In the genomic region with DNA sequence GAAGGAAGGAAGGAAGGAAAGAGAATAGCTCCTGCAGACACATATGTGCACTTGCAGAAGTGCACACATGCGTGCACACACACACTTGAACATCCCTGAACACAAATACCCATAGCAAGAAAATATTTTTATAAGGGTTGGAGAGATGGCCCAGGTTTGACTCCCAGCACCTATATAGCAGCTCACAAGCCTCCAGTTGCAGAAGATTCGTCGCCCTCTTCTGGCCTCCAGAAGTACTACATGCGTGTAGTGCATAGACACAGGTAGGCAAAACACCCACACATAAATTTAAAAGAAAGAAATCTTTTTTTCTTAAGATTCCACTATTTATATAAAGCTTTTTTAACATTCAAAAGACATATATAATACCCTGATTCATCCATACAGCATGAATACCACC, we compare ENCODE assay signal across 10 mouse cellular contexts.
DNase-seq lines count a peak whose midpoint lies in the region; ATAC-seq and TF ChIP-seq lines count a peak whose summit lies in the region.
"Had no signal": no experiment of that assay in that cellular context is flagged by ENCODE, and none has a peak within 500 bp of the region (broad histone marks: within the 10 kb centered on the region; RNA-seq: fewer than 3 reads in every experiment).

No protein-coding gene starts in this region.

- H3K9ac ChIP-seq in heart, adult 2 months (ENCODE audit: low read depth, low read length): no peak overlapping the region
- H3K9ac ChIP-seq in heart, embryonic 12.5 days: no peak overlapping the region
- no peak overlapping the region for H3K9ac ChIP-seq in liver, postnatal 0 days (replicated peaks)
- H3K9ac ChIP-seq in liver, embryonic 11.5 days (ENCODE audit: low read depth, low read length): no peak overlapping the region
- H3K9ac ChIP-seq: forebrain, embryonic 13.5 days; hindbrain, embryonic 15.5 days had no signal

- peaks cover under 1% of the 10 kb centered on the region; the same call in 1 of the 2 replicates for H3K4me1 ChIP-seq in heart, adult 2 months (ENCODE audit: control insufficient read depth, insufficient read depth, low read length)
- no peaks in the 10 kb centered on the region for H3K4me1 ChIP-seq in heart, embryonic 12.5 days (replicated peaks)
- no peaks in the 10 kb centered on the region for H3K4me1 ChIP-seq in liver, postnatal 0 days (ENCODE audit: insufficient read depth)
- H3K4me1 ChIP-seq in liver, embryonic 11.5 days (replicated peaks; ENCODE audit: control insufficient read depth, insufficient read depth, low read length): no peaks in the 10 kb centered on the region
- H3K4me1 ChIP-seq: hindbrain, embryonic 15.5 days had no signal

- no peak overlapping the region for H3K4me2 ChIP-seq in heart, embryonic 12.5 days
- H3K4me2 ChIP-seq in liver, postnatal 0 days (ENCODE audit: low read depth, low read length): no peak overlapping the region
- no peak overlapping the region for H3K4me2 ChIP-seq in liver, embryonic 11.5 days
- H3K4me2 ChIP-seq: forebrain, embryonic 13.5 days; hindbrain, embryonic 15.5 days had no signal

- peak; percentile 63 for TF ChIP-seq CTCF in heart, adult 2 months (IDR thresholded peaks at IDR 0.05)
- peak; percentile 40 for TF ChIP-seq CTCF in liver, postnatal 0 days (IDR thresholded peaks at IDR 0.05; ENCODE audit: low read depth)
- TF ChIP-seq CTCF in brain, embryonic 14.5 days (IDR thresholded peaks at IDR 0.05; ENCODE audit: borderline replicate concordance, extremely low read depth, insufficient read depth, insufficient read length): peak; percentile 46; the same call in 1 of the 2 replicates

- no peaks in the 10 kb centered on the region for H3K27me3 ChIP-seq in heart, adult 2 months (ENCODE audit: control insufficient read depth, insufficient read depth, low read length)
- H3K27me3 ChIP-seq in heart, embryonic 12.5 days (replicated peaks): no peaks in the 10 kb centered on the region
- no peaks in the 10 kb centered on the region for H3K27me3 ChIP-seq in liver, postnatal 0 days (ENCODE audit: insufficient read depth, low read length)
- no peaks in the 10 kb centered on the region for H3K27me3 ChIP-seq in liver, embryonic 11.5 days (replicated peaks; ENCODE audit: control insufficient read depth, insufficient read depth, low read length)
- H3K27me3 ChIP-seq: forebrain, embryonic 13.5 days; hindbrain, embryonic 15.5 days had no signal

- H3K36me3 ChIP-seq in heart, adult 2 months (ENCODE audit: control insufficient read depth, insufficient read depth, low read length): no peaks in the 10 kb centered on the region
- H3K36me3 ChIP-seq in heart, embryonic 12.5 days: no peaks in the 10 kb centered on the region
- no peaks in the 10 kb centered on the region for H3K36me3 ChIP-seq in liver, postnatal 0 days (replicated peaks; ENCODE audit: insufficient read depth, low read length)
- H3K36me3 ChIP-seq in liver, embryonic 11.5 days (ENCODE audit: control insufficient read depth, insufficient read depth, low read length): no peaks in the 10 kb centered on the region
- H3K36me3 ChIP-seq: hindbrain, embryonic 15.5 days had no signal

- no peak overlapping the region for H3K4me3 ChIP-seq in heart, adult 2 months
- no peak overlapping the region for H3K4me3 ChIP-seq in heart, embryonic 12.5 days
- H3K4me3 ChIP-seq in liver, postnatal 0 days (ENCODE audit: low read depth, low read length): no peak overlapping the region
- no peak overlapping the region for H3K4me3 ChIP-seq in liver, embryonic 11.5 days (ENCODE audit: low read depth, low read length)
- H3K4me3 ChIP-seq: forebrain, embryonic 13.5 days; hindbrain, embryonic 15.5 days had no signal

- intact Hi-C loops in heart, adult 2 months (cut with DNase I): no loop called here

- TF ChIP-seq POLR2A in heart, adult 2 months (IDR thresholded peaks at IDR 0.05; ENCODE audit: insufficient read depth, low read depth, low read length): no peak
- no peak for TF ChIP-seq POLR2A in brain, embryonic 14.5 days (IDR thresholded peaks at IDR 0.05; ENCODE audit: borderline replicate concordance, extremely low read depth, insufficient read depth, insufficient read length, poor library complexity, severe bottlenecking)

- H3K27ac ChIP-seq in heart, adult 2 months: no peak overlapping the region
- H3K27ac ChIP-seq in heart, embryonic 12.5 days (ENCODE audit: poor library complexity, severe bottlenecking): no peak overlapping the region
- H3K27ac ChIP-seq in liver, postnatal 0 days (ENCODE audit: low read depth): no peak overlapping the region
- no peak overlapping the region for H3K27ac ChIP-seq in liver, embryonic 11.5 days (ENCODE audit: low read depth, low read length)
- H3K27ac ChIP-seq: forebrain, embryonic 13.5 days; hindbrain, embryonic 15.5 days had no signal

- 48% methylated on average over 4 of the region's 4 CpGs for WGBS in heart, adult 2 months
- 32% methylated on average over 4 of the region's 4 CpGs for WGBS in heart, embryonic 12.5 days
- 52% methylated on average over 4 of the region's 4 CpGs for WGBS in liver, postnatal 0 days (ENCODE audit: insufficient replicate concordance)
- 33% methylated on average over 4 of the region's 4 CpGs for WGBS in liver, embryonic 11.5 days

- no peak for TF ChIP-seq EP300 in heart, adult 2 months (IDR thresholded peaks at IDR 0.05; ENCODE audit: insufficient read depth, low read depth, low read length)
- no peak for TF ChIP-seq EP300 in liver, postnatal 0 days (IDR thresholded peaks at IDR 0.05; ENCODE audit: low read depth)

- no peaks in the 10 kb centered on the region for H3K79me2 ChIP-seq in heart, adult 2 months (replicated peaks; ENCODE audit: control insufficient read depth, insufficient read depth, low read length)

- no peak for DNase-seq in heart, adult 2 months
- no peak for DNase-seq in liver, postnatal 0 days
- DNase-seq in liver, embryonic 11.5 days (ENCODE audit: low spot score): no peak
- peak; percentile 56 for DNase-seq in ES-CJ7 (ENCODE audit: low read depth, low spot score)
- no peak for DNase-seq in brain, embryonic 14.5 days (ENCODE audit: low read depth)
- no peak for DNase-seq in frontal cortex, adult 2 months (ENCODE audit: extremely low spot score in 1 of 2, low spot score in 1 of 2)
- DNase-seq in adipocyte (ENCODE audit: low spot score): no peak

- no peak for ATAC-seq in heart, embryonic 12.5 days (ENCODE audit: insufficient number of reproducible peaks, low FRiP score)
- no peak for ATAC-seq in liver, postnatal 0 days
- ATAC-seq in liver, embryonic 11.5 days (replicated peaks; ENCODE audit: low FRiP score): no peak
- ATAC-seq: forebrain, embryonic 13.5 days had no signal

- no peaks in the 10 kb centered on the region for H3K9me3 ChIP-seq in heart, embryonic 12.5 days (replicated peaks)
- no peaks in the 10 kb centered on the region for H3K9me3 ChIP-seq in liver, postnatal 0 days (ENCODE audit: low read length)
- H3K9me3 ChIP-seq in liver, embryonic 11.5 days (ENCODE audit: control insufficient read depth, low read length): no peaks in the 10 kb centered on the region
- H3K9me3 ChIP-seq: forebrain, embryonic 13.5 days; hindbrain, embryonic 15.5 days had no signal
